Mouse (Mus musculus): ENCODE data around the gene Dnajc6. TPM values are rescaled to one million over a fixed set of nuclear protein-coding genes. Genes with fewer than 3 reads are reported as not detected.

Dnajc6 gene
- polyA plus RNA-seq, 1 experiment from 2014 or later: 66.1 TPM

DNA sequence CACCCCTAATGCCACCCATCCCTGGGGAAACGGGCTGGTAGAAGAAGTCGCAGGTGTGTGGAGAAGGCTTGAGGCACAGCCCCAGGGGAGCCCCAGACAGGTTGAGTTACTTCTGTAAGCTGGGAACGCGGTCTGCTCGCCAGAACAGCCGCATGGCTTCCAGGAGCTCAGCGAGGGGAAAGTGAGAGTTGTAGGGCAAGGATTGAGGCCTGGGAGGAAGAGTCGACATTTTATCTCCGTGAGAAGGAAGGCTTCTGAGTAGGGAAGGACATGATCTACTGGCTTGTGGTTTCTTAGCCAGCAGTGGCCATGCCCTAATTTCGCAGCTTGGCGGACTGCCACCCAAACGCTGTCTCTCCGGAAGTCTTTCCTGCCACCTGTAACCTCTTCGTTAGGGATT, 888 bp downstream of the Dnajc6 start:
- peak overlapping the region; percentile 76; the same call in 1 of the 2 replicates for H3K9ac ChIP-seq

DNA sequence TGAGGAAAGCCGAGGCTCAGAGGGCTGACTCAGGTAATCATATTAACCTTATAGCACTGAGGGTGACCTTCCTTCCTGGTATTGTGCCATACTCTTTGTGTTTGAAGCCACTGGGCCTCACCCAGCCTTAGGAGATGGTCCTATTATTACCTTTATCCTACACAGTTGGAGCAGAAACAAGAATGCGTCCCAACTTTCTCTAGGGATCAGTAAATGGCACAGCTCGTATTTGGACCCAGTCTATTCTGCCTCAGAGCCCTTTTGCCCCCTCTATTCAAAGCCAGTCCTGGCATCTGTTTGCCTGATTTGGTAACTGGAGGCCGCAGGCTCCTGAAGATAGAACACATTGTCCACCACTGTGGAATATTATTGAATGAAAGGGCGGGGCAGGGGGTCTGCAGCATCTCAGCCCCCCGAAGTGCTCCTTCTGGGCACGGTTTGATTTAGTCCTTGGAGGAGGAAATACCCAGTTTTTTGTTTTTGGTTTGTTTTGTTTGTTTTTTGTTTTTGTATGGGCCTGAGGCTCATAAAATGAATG, 8.1 kb downstream of the Dnajc6 start:
- 44% methylated on average over 7 of the region's 7 CpGs for WGBS
- Histone ChIP-seq H3K27ac (no peak overlapping the region), H3K9ac (no peak overlapping the region), H3K4me1 (replicated peaks; ENCODE audit: control insufficient read depth, insufficient read depth, low read length) (peaks cover 10% of the 10 kb centered on the region), H3K4me2 (replicated peaks) (no peak overlapping the region), H3K36me3 (replicated peaks; ENCODE audit: control insufficient read depth, insufficient read depth) (no peaks in the 10 kb centered on the region), H3K27me3 (ENCODE audit: control insufficient read depth, insufficient read depth, low read length) (no peaks in the 10 kb centered on the region; the same call in 1 of the 2 replicates), H3K9me3 (ENCODE audit: control insufficient read depth, low read length) (no peaks in the 10 kb centered on the region), H3K4me3 (replicated peaks; ENCODE audit: low read length) (no peak overlapping the region)
- no peak for ATAC-seq (ENCODE audit: low FRiP score)
- DNase-seq (ENCODE audit: low spot score): no peak

More for the DNA sequence above, 888 bp downstream of the Dnajc6 start:
- Histone ChIP-seq H3K4me2 (replicated peaks) (peak overlapping the region; percentile 97), H3K36me3 (replicated peaks; ENCODE audit: control insufficient read depth, insufficient read depth) (no peaks in the 10 kb centered on the region), H3K27me3 (ENCODE audit: control insufficient read depth, insufficient read depth, low read length) (peaks cover 31% of the 10 kb centered on the region), H3K4me3 (replicated peaks; ENCODE audit: low read length) (peak overlapping the region; percentile 72), H3K4me1 (replicated peaks; ENCODE audit: control insufficient read depth, insufficient read depth, low read length) (no peaks in the 10 kb centered on the region; the same call in 1 of the 2 replicates), H3K27ac (no peak overlapping the region), H3K9me3 (ENCODE audit: control insufficient read depth, low read length) (no peaks in the 10 kb centered on the region)
- 8% methylated on average over 14 of the region's 14 CpGs for WGBS
- DNase-seq (ENCODE audit: low spot score) (no peak), ATAC-seq (ENCODE audit: low FRiP score) (no peak)

DNA sequence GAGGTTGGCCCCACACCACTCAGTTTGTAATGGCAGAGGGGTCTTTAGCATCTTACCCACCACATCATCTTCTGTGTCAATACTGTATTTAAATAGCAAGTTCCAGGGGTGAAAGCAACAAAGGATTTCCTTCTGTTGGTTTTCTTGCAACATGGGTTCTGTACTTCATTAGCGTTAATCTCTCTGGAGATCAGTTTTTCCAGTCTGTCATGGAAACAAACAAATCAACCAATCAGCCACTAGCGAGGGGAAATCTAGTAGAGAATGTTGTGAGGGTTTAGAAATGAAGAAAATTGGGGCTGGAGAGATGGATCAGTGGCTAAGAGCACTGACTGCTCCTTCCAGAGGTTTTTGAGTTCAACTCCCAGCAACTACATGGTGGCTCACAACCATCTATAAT, 9.5 kb downstream of the Dnajc6 start:
- DNase-seq (ENCODE audit: low spot score): no peak
- Histone ChIP-seq H3K27ac (no peak overlapping the region), H3K4me3 (replicated peaks; ENCODE audit: low read length) (no peak overlapping the region), H3K36me3 (replicated peaks; ENCODE audit: control insufficient read depth, insufficient read depth) (no peaks in the 10 kb centered on the region), H3K4me1 (replicated peaks; ENCODE audit: control insufficient read depth, insufficient read depth, low read length) (peaks cover 20% of the 10 kb centered on the region), H3K9ac (no peak overlapping the region), H3K9me3 (ENCODE audit: control insufficient read depth, low read length) (no peaks in the 10 kb centered on the region), H3K27me3 (ENCODE audit: control insufficient read depth, insufficient read depth, low read length) (no peaks in the 10 kb centered on the region), H3K4me2 (replicated peaks) (no peak overlapping the region)
- ATAC-seq (ENCODE audit: low FRiP score): no peak
- 69% methylated on average over 2 of the region's 2 CpGs for WGBS

DNA sequence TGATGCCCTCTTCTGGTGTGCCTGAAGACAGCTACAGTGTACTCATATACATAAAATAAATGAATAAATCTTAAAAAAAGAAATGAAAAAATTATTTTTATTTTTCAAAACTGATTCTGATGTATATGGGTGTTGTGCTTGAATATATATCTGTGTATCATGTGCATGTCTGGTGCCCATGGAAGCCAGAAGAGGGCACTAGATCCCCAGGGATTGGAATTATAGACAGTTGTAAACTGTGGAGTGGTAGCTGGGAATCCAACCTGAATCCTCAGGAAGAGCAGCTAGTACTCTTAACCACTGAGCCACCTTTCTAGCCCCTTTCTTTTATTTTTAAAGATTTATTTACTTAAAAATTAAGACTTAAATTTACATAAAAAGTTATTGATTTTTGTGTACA, 9.9 kb downstream of the Dnajc6 start:
- DNase-seq (ENCODE audit: low spot score) (no peak), ATAC-seq (ENCODE audit: low FRiP score) (no peak)

DNA sequence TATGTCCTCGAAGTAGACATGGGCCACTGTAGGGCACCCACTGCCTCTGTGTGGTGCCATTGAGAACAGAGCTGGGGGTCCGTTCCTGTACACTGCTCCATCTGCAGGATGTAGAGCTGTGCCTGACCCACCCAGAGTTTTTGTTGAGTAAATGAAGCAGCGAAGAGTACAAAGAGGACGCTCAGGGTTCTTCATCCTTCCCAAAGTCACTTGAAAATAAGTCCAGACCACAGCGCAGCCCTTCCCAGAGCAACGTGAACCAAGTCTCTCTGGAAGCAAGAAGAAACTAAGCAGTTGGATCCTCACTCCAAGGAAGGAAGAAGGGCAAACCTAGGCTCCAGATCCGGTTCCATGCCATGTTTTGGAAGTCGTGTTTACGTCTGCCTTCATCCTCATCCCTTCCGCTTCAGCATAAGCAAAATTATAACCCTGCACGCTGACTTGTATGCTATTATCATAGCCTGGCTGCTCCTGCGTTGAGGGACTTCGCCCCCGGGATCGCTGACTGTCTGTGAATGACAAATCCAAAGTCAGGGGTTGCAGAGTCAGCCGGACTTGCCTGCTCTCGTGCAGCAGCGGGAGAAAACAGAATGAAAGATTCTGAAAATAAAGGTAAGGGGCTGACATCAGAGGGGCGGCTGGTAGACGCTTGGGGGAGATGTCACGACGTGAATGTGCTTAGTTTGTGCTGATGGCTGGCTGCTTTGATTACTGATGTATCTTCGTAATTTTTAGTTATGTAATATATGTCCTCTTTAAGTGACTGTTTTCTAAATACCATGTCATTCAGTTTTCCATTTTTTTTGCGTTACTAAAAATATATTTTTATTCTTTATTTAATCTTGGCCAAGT, 11.3 kb downstream of the Dnajc6 start:
- peak overlapping the region; percentile 74 for H3K9ac ChIP-seq
- DNase-seq (ENCODE audit: low spot score): peak; percentile 83
- no peaks in the 10 kb centered on the region for H3K9me3 ChIP-seq (ENCODE audit: control insufficient read depth, low read length)
- peak; percentile 56 for ATAC-seq (ENCODE audit: low FRiP score)
- peak overlapping the region; percentile 85 for H3K4me2 ChIP-seq (replicated peaks)
- peak overlapping the region; percentile 49 for H3K4me3 ChIP-seq (replicated peaks; ENCODE audit: low read length)
- no peaks in the 10 kb centered on the region for H3K27me3 ChIP-seq (ENCODE audit: control insufficient read depth, insufficient read depth, low read length)
- no peaks in the 10 kb centered on the region for H3K36me3 ChIP-seq (replicated peaks; ENCODE audit: control insufficient read depth, insufficient read depth)
- 7% methylated on average over 24 of the region's 24 CpGs for WGBS
- H3K27ac ChIP-seq: peak overlapping the region; percentile 70
- peaks cover 20% of the 10 kb centered on the region for H3K4me1 ChIP-seq (replicated peaks; ENCODE audit: control insufficient read depth, insufficient read depth, low read length)

More for the DNA sequence above, 9.9 kb downstream of the Dnajc6 start:
- Histone ChIP-seq H3K9me3 (ENCODE audit: control insufficient read depth, low read length) (no peaks in the 10 kb centered on the region), H3K4me2 (replicated peaks) (no peak overlapping the region), H3K4me3 (replicated peaks; ENCODE audit: low read length) (no peak overlapping the region), H3K4me1 (replicated peaks; ENCODE audit: control insufficient read depth, insufficient read depth, low read length) (peaks cover 20% of the 10 kb centered on the region), H3K27me3 (ENCODE audit: control insufficient read depth, insufficient read depth, low read length) (no peaks in the 10 kb centered on the region), H3K9ac (no peak overlapping the region), H3K27ac (no peak overlapping the region), H3K36me3 (replicated peaks; ENCODE audit: control insufficient read depth, insufficient read depth) (no peaks in the 10 kb centered on the region)

DNA sequence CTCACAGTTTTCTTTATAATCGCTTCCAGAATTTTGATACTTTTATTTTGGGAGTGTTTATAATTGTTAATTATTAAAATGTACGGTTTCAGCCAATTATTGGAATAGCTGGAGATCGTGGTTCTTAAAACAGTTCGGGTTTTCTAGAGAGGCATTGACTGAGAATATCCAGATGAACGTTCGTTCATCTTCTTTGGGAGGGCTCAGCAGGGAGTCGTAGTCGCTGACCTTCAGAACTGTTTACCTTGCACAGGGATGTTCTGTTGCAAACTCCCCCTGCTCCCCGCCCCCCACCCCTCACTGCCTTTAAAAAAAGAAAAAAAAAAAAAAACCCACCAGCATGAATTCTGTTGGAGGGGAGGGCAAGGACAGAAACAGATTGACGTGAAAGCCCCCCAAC, 12.0 kb downstream of the Dnajc6 start:
- H3K27me3 ChIP-seq (ENCODE audit: control insufficient read depth, insufficient read depth, low read length): no peaks in the 10 kb centered on the region
- no peaks in the 10 kb centered on the region for H3K36me3 ChIP-seq (replicated peaks; ENCODE audit: control insufficient read depth, insufficient read depth)
- H3K9ac ChIP-seq: peak overlapping the region; percentile 74
- H3K27ac ChIP-seq: peak overlapping the region; percentile 34
- WGBS: 2% methylated on average over 10 of the region's 10 CpGs
- ATAC-seq (ENCODE audit: low FRiP score): peak; percentile 14; the same call in 1 of the 2 replicates
- no peak for DNase-seq (ENCODE audit: low spot score)
- peaks cover 20% of the 10 kb centered on the region for H3K4me1 ChIP-seq (replicated peaks; ENCODE audit: control insufficient read depth, insufficient read depth, low read length)
- H3K4me2 ChIP-seq (replicated peaks): peak overlapping the region; percentile 85
- no peaks in the 10 kb centered on the region for H3K9me3 ChIP-seq (ENCODE audit: control insufficient read depth, low read length)
- H3K4me3 ChIP-seq (replicated peaks; ENCODE audit: low read length): peak overlapping the region; percentile 49

DNA sequence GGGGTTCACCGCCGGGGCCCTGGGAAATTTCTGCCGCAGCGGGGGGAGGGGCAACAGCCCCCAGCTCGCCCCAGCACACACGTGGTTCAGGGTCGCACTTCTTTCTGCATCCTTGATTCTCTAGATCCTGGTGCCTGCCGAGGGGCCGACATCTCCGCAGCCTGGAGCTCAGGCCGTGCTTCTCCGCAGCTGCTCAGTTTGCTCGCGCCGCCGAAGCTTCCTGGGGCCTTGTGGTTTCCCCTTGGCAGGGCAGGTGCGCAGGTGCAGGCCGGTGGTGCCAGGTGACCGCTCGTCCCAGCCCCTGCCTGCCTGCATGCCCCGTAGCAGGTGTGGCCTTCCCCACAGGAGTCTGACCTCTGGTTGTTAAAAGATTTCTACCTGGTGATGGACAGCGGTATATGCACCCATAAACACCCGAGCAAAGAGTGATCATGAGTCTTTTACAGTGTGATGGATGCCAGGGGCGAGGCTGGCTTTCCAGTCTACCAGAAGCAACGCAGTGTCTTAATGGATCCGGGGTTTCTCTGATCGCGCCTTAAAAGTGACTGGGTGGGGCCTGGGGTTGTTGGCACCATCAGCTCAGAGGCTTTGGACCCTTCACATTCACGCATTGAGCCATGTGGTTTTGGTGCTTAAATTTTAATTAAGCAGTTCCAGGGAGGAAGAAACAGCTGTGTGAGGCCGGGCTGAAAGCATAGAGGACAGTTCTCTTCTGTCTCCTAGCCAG, 12.6 kb downstream of the Dnajc6 start:
- Histone ChIP-seq H3K27ac (peak overlapping the region; percentile 34), H3K36me3 (replicated peaks; ENCODE audit: control insufficient read depth, insufficient read depth) (no peaks in the 10 kb centered on the region), H3K4me2 (replicated peaks) (peak overlapping the region; percentile 85), H3K4me1 (replicated peaks; ENCODE audit: control insufficient read depth, insufficient read depth, low read length) (peaks cover 20% of the 10 kb centered on the region), H3K27me3 (ENCODE audit: control insufficient read depth, insufficient read depth, low read length) (no peaks in the 10 kb centered on the region), H3K9me3 (ENCODE audit: control insufficient read depth, low read length) (no peaks in the 10 kb centered on the region), H3K9ac (peak overlapping the region; percentile 74), H3K4me3 (replicated peaks; ENCODE audit: low read length) (peak overlapping the region; percentile 49)
- peak; percentile 30 for DNase-seq (ENCODE audit: low spot score)
- WGBS: 3% methylated on average over 30 of the region's 30 CpGs
- ATAC-seq (ENCODE audit: low FRiP score): peak; percentile 63

DNA sequence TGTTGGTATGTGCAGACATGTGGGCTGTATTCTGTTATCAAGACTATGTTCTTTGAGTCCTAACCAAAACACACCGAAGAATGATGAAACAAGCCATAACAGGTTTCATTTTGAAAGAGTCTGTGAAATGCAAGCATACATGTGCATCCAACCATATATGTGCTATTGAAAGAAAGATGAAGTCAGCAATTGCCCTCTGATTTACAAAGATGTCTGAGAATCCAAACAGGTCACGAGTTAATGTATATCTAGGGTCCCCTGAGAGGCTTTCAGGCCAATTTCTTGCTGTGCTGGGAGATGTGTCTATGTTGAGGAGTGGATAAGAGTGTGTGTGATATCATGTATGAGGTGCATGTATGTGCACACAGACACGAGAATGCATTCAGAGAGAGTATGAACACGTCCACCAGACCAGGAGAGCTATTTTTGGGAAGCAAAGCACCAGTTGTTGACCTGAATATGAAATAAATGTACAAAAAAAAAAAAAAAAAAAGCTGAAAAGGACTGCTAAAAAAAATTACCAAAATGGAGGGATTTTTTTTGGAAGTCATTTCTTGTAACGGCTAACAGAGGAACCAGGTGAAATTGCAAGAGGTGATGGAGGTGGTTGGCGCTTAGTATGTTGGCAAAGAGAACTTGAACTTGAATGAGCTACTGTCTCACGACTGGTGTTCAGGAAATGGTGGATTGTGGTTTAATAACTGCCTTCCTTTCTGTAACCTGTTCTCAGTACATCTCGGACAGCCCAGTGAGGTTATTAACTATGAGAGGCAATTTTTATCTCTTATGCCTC, 13.9 kb downstream of the Dnajc6 start:
- ATAC-seq (ENCODE audit: low FRiP score): no peak
- no peaks in the 10 kb centered on the region for H3K9me3 ChIP-seq (ENCODE audit: control insufficient read depth, low read length)

More for the DNA sequence above, 13.9 kb downstream of the Dnajc6 start:
- Histone ChIP-seq H3K4me1 (replicated peaks; ENCODE audit: control insufficient read depth, insufficient read depth, low read length) (peaks cover 20% of the 10 kb centered on the region), H3K4me2 (replicated peaks) (peak overlapping the region; percentile 85), H3K27ac (no peak overlapping the region), H3K4me3 (replicated peaks; ENCODE audit: low read length) (peak overlapping the region; percentile 49; the same call in 1 of the 2 replicates), H3K36me3 (replicated peaks; ENCODE audit: control insufficient read depth, insufficient read depth) (no peaks in the 10 kb centered on the region), H3K9ac (0 out of 2 replicates have a peak overlapping the region, but pooled peaks have one; percentile 74), H3K27me3 (ENCODE audit: control insufficient read depth, insufficient read depth, low read length) (no peaks in the 10 kb centered on the region)
- no peak for DNase-seq (ENCODE audit: low spot score)
- 83% methylated on average over 8 of the region's 8 CpGs for WGBS

Data from hindbrain, embryonic 14.5 days (tissue).